Mouse (Mus musculus): ENCODE measurements around the gene Fgl2. TPM values are rescaled to one million over a fixed set of nuclear protein-coding genes. Genes with fewer than 3 reads are reported as not detected.

Fgl2 gene
- total RNA-seq, 1 experiment from 2014 or later, result 111 TPM

GRCm38 (mm10) chr5:21382678-21383077 is 10.2 kb downstream of the Fgl2 start:
- ATAC-seq (replicated peaks; ENCODE audit: insufficient number of reproducible peaks, low FRiP score, low TSS enrichment, poor library complexity, severe bottlenecking), result no peak

GRCm38 (mm10) chr5:21383392-21384251 is 11.2 kb downstream of the Fgl2 start:
- ATAC-seq (replicated peaks; ENCODE audit: insufficient number of reproducible peaks, low FRiP score, low TSS enrichment, poor library complexity, severe bottlenecking), result no peak

- no peak for ATAC-seq (replicated peaks; ENCODE audit: insufficient number of reproducible peaks, low FRiP score, low TSS enrichment, poor library complexity, severe bottlenecking)
Observed at GRCm38 (mm10) chr5:21384252-21384960, 12.0 kb downstream of the Fgl2 start.

GRCm38 (mm10) chr5:21384976-21385375 is 12.5 kb downstream of the Fgl2 start:
- 0 out of 2 replicates have a peak, but pooled peaks have one; percentile 13 for ATAC-seq (replicated peaks; ENCODE audit: insufficient number of reproducible peaks, low FRiP score, low TSS enrichment, poor library complexity, severe bottlenecking)

GRCm38 (mm10) chr5:21386432-21386831 is 14.0 kb downstream of the Fgl2 start:
- peak; percentile 46 for ATAC-seq (replicated peaks; ENCODE audit: insufficient number of reproducible peaks, low FRiP score, low TSS enrichment, poor library complexity, severe bottlenecking)

- ATAC-seq (replicated peaks; ENCODE audit: insufficient number of reproducible peaks, low FRiP score, low TSS enrichment, poor library complexity, severe bottlenecking), result no peak
Observed at GRCm38 (mm10) chr5:21387340-21387739, 14.9 kb downstream of the Fgl2 start.

GRCm38 (mm10) chr5:21388855-21389254 is 16.4 kb downstream of the Fgl2 start:
- ATAC-seq (replicated peaks; ENCODE audit: insufficient number of reproducible peaks, low FRiP score, low TSS enrichment, poor library complexity, severe bottlenecking), result no peak

GRCm38 (mm10) chr5:21391616-21392384 is 19.4 kb downstream of the Fgl2 start:
- no peak for ATAC-seq (replicated peaks; ENCODE audit: insufficient number of reproducible peaks, low FRiP score, low TSS enrichment, poor library complexity, severe bottlenecking)

GRCm38 (mm10) chr5:21394562-21394961 is 22.1 kb downstream of the Fgl2 start:
- ATAC-seq (replicated peaks; ENCODE audit: insufficient number of reproducible peaks, low FRiP score, low TSS enrichment, poor library complexity, severe bottlenecking), result no peak

GRCm38 (mm10) chr5:21395205-21395840 is 22.9 kb downstream of the Fgl2 start:
- no peak for ATAC-seq (replicated peaks; ENCODE audit: insufficient number of reproducible peaks, low FRiP score, low TSS enrichment, poor library complexity, severe bottlenecking)

- peak; percentile 94 for ATAC-seq (replicated peaks; ENCODE audit: insufficient number of reproducible peaks, low FRiP score, low TSS enrichment, poor library complexity, severe bottlenecking)
Observed at GRCm38 (mm10) chr5:21411261-21411666, 38.8 kb downstream of the Fgl2 start.

- ATAC-seq (replicated peaks; ENCODE audit: insufficient number of reproducible peaks, low FRiP score, low TSS enrichment, poor library complexity, severe bottlenecking), result peak; percentile 75
Observed at GRCm38 (mm10) chr5:21412056-21412455, 39.6 kb downstream of the Fgl2 start.

GRCm38 (mm10) chr5:21413322-21413721 is 40.9 kb downstream of the Fgl2 start:
- no peak for ATAC-seq (replicated peaks; ENCODE audit: insufficient number of reproducible peaks, low FRiP score, low TSS enrichment, poor library complexity, severe bottlenecking)

GRCm38 (mm10) chr5:21414116-21414820 is 41.8 kb downstream of the Fgl2 start:
- 0 out of 2 replicates have a peak, but pooled peaks have one; percentile 33 for ATAC-seq (replicated peaks; ENCODE audit: insufficient number of reproducible peaks, low FRiP score, low TSS enrichment, poor library complexity, severe bottlenecking)

GRCm38 (mm10) chr5:21418613-21419012 is 46.2 kb downstream of the Fgl2 start:
- no peak for ATAC-seq (replicated peaks; ENCODE audit: insufficient number of reproducible peaks, low FRiP score, low TSS enrichment, poor library complexity, severe bottlenecking)

GRCm38 (mm10) chr5:21420609-21421008 is 48.2 kb downstream of the Fgl2 start:
- ATAC-seq (replicated peaks; ENCODE audit: insufficient number of reproducible peaks, low FRiP score, low TSS enrichment, poor library complexity, severe bottlenecking), result no peak

GRCm38 (mm10) chr5:21424614-21425602 is 52.5 kb downstream of the Fgl2 start, which contains the start of the genes Ccdc146 and Fam185a:
Gene Ccdc146, minus strand, starts transcription at chr5:21424677.
Gene Fam185a, plus strand, starts transcription at chr5:21424958.
- peak; percentile 100 for ATAC-seq (replicated peaks; ENCODE audit: insufficient number of reproducible peaks, low FRiP score, low TSS enrichment, poor library complexity, severe bottlenecking)
